Mouse (Mus musculus) gastrocnemius, adult 18-20 months (tissue): ENCODE measurements at regions not wholly inside any gene's neighbourhood (a gene's known extent, or its start where the extent isn't known, plus 50 kb on each side); places are given as distances from the start of the nearest gene placed in this dataset.

ENCODE experiments used
- DNase-seq: peaks from one replicate; pipeline ENCODE4 v3.0.0; 2021; ENCODE audit warnings: low spot score

GRCm38 (mm10) chr9:111838069-111838820 lies 148.1 kb upstream of the Stac start:
- no peak for DNase-seq

DNA sequence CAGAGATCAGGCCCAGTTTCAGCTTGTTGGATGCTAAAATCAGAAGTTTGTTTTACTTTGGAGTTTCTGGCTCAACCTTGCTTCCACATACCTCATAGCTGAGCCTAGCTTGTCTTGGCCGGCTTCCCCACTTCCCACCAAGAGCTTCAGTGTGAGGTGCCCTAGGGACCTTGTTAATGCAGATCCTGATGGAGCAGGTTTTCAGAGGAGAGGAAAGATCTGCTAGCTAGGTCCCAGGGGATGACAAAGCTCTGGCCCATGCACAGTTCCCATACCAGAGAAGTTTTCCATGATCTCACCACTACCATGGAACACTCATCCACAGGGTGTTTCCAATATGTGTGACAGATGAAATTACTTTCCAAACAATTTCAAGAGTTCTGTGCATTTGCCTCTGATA lies 131.9 kb upstream of the Stac start:
- no peak for DNase-seq

DNA sequence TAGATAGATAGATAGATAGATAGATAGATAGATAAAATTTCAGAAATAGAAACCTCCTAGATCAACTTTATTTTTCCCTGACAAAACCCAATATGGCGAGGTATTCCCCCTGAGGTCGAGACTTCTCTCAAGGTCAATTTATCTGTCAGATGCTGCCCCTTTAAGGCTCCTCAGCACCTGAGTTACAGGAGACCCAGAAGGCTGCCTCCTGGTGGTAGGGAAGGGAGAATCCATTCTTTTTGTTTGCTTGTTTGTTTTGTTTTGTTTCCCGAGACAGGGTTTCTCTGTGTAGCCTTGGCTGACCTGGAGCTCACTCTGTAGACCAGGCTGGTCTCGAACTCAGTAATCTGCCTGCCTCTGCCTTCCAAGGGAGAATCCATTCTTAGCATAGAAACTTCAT lies 127.3 kb upstream of the Stac start:
- DNase-seq = no peak

DNA sequence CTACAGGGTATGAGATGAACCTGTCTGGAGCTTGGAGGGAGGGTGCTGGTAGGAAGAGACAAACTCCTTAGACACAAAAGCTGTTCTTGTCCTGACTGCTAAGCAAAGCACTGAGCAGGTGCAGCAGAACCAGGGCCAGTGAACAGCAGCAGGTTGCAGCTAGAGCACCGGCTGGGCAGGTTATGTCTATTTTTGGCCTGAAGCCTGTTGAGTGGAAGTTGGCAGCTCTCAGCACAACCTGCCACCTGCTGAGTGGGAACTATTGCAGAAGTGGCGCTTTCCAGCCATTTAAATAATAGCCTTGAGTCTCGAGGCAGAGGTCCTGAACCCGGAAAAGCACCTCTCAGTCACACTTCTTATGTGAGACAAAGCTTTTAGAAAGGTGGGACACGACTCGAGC lies 114.8 kb upstream of the Stac start:
- DNase-seq = no peak

GRCm38 (mm10) chr9:111801381-111801780 lies 111.2 kb upstream of the Stac start:
- DNase-seq = no peak

GRCm38 (mm10) chr9:111800869-111801268 lies 110.7 kb upstream of the Stac start:
- no peak for DNase-seq

DNA sequence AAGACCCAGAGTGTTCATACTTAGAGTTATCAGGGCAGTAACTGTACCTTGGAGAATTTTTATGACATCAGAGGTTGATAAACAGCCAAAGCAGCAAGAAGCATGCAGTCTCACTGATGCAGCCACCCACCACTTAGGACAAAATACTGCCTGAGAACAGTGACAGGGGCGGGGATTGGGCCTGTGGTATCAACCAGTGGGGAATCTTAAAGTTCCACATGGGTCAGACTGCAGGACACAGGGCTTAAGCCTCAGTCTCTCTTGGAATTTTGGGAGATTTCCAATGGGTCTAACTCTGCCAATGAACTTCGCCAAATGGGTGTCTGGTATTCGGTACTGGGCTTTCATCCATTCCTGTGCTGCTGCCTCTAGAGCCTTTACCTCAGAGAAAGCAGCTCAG lies 88.8 kb upstream of the Stac start:
- DNase-seq = no peak

DNA sequence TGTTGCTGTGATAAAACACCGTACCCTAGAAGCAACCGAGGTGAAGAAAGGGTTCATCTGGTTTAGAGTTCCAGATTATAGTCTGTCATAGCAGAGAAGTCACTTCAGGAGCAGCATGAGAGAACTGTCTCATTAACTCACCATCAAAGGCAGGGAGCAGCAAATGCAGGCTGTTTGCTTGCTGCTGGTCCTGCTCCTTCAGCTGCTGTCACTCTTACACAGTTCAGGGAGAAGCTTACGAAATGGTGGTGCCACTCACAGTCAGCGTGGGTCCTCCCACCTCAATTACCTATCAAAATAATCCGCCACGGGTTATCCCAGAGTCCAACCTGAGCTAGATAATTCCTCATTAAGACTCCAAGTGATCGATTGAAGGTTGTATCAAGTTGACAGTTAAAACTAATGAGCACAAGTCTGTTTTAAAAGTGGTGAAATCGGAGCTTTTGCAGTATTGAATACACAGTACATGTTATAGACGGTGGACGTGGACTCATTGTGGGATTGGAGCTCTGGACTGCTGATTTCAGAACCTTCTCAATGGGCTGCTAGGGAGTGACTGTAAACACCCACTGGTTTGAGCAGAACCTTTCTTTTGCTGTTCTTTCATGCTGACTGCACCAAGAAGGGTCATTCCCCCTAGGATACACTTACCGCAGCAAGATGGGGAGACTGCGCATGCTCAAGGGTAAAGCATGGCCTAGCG lies 87.4 kb upstream of the Stac start:
- no peak for DNase-seq

DNA sequence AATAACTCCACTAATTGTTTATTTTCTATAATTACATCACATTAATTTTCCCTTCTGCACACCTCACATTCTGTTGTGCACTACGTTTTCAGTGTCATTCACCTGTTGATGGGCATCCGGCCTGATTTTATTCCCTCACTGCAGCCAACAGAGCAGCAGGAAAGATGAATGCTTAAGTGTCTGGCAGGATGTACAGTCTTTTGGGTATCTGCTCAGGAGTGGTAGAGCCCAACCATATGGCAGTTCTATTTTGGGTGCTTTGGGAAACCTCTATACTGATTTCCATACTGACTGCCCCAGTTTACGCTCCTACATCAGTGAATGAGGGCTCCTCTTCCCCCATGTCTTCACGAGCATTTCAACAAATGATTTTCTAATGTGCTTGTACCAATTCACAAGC lies 84.1 kb upstream of the Stac start:
- DNase-seq = no peak

- no peak for DNase-seq
These were observed 72.7 kb upstream of the Stac start for GRCm38 (mm10) chr9:111762653-111763468.

DNA sequence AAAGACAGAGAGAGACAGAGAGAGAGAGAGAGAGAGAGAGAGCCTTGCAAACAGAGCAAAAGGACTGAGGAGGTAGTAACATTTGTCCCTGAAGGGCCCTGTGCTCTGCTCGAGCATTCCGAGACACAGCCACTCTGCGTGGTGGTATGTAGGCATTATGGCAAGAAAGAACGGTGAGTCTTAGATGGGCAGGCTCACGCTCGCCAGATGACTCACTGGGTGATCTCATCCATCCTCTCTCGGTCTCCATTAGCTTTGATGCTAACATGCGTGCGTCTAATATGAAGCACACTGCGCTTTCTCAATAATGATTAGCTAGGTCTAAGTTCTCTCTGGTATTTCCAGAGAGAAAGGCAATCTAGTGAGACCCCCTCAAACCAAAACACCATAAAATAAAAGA lies 65.1 kb upstream of the Stac start:
- DNase-seq = no peak

DNA sequence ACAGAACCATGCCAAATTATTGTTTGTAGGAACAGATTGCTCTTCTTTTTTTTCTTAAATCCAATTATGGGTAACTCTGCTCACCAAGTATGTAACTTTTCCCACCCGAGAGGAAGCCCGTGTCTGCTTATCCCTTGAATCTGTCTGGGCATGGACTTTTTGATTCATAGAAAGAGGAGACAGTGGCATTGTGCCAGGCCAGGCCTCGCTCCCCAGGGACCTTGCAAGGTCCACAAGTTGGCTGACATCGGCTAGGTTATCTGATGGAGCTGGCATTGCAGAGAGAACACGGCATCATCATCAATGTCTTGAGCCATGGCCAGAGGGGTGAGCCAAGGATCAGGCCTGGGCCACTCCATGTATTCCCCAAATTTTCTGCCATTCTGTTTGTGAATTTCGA lies 56.0 kb upstream of the Stac start:
- no peak for DNase-seq

DNA sequence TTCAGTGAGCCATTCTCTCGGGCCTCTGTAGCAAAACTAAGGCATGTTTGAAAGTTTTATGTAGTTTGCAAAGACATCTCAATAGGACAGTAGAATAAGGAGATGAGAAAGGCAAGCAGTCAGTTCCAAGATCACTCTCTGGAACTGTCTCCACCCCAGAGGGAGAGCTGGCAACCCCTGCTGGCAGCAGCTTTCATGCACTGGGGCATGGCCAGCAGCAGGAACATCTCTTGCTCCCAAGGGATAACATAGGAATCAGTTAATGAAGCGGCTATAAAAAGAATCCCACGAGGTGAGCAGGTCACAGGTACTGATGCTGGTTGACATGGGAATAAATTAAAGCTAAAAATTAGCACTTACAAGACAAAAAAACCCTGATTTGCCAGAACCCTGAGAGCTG lies 55.1 kb upstream of the Stac start:
- DNase-seq = no peak
